Mouse (Mus musculus) embryonic facial prominence, embryonic 14.5 days (tissue): Measurements from ENCODE around the gene Thada. TPM values are rescaled to one million over a fixed set of nuclear protein-coding genes. Genes with fewer than 3 reads are reported as not detected.

Experiments used
- ATAC-seq: fragments of 200-750 bp; cut with Nextera tagmentation; 2 replicates; pipeline ENCODE4 v1.8.0; 2017; ENCODE audit warnings: low read depth, moderate number of reproducible peaks, moderate TSS enrichment
- DNase-seq: peaks from one replicate; pipeline ENCODE4 v3.0.0-alpha.2; 2015; ENCODE audit warnings: low spot score
- H3K27ac ChIP-seq: fragments of 300-500 bp; sonication (generic); replicated peaks from 2 replicates; pipeline ENCODE4 v1.5.1; 2014; ENCODE audit warnings: low read depth, mild to moderate bottlenecking, low read length, moderate library complexity
- H3K27me3 ChIP-seq: fragments of 300-500 bp; sonication (generic); replicated peaks from 2 replicates; pipeline ENCODE4 v1.6.1; 2014; ENCODE audit warnings: low read length; ENCODE audit not compliant: control insufficient read depth, insufficient read depth
- H3K36me3 ChIP-seq: fragments of 300-500 bp; sonication (generic); 2 replicates; pipeline ENCODE4 v1.6.1; 2014; ENCODE audit warnings: low read length, mixed read lengths; ENCODE audit not compliant: control insufficient read depth, insufficient read depth
- H3K4me1 ChIP-seq: fragments of 300-500 bp; sonication (generic); 2 replicates; pipeline ENCODE4 v1.6.1; 2014; ENCODE audit warnings: antibody characterized with exemption, low read length; ENCODE audit not compliant: control insufficient read depth, insufficient read depth
- H3K4me2 ChIP-seq: fragments of 300-500 bp; sonication (generic); 2 replicates; pipeline ENCODE4 v1.6.1; 2014; ENCODE audit warnings: low read depth, mild to moderate bottlenecking, low read length, moderate library complexity, mixed read lengths
- H3K4me3 ChIP-seq: fragments of 300-500 bp; sonication (generic); 2 replicates; pipeline ENCODE4 v1.5.1; 2014; ENCODE audit warnings: low read depth, mild to moderate bottlenecking, low read length
- H3K9ac ChIP-seq: fragments of 300-500 bp; sonication (generic); 2 replicates; pipeline ENCODE4 v1.6.1; 2014; ENCODE audit warnings: low read depth, mild to moderate bottlenecking, low read length, moderate library complexity, mixed read lengths
- H3K9me3 ChIP-seq: fragments of 300-500 bp; sonication (generic); 2 replicates; pipeline ENCODE4 v1.6.1; 2016; ENCODE audit warnings: low read length; ENCODE audit not compliant: control insufficient read depth
- WGBS: fragments of 180-500 bp; shearing (Covaris S2); extraction: QIAGEN DNeasy Blood & Tissue Kit; methylation state at CpG from one replicate; pipeline ENCODE4 v1.1.7; 2014; 5-methylcytosine and 5-hydroxymethylcytosine counted together
- polyA plus RNA-seq: library from polyadenylated mRNA; unstranded; fragments of >200 nt; fragmentation: Nextera tagmentation; extraction: Ambion mirVana; gene quantifications from 2 replicates; pipeline ENCODE4 v1.2.1, GENCODE M21; 2014

Gene Thada
- polyA plus RNA-seq, 1 experiment from 2014 or later, result 6.2 TPM

DNA sequence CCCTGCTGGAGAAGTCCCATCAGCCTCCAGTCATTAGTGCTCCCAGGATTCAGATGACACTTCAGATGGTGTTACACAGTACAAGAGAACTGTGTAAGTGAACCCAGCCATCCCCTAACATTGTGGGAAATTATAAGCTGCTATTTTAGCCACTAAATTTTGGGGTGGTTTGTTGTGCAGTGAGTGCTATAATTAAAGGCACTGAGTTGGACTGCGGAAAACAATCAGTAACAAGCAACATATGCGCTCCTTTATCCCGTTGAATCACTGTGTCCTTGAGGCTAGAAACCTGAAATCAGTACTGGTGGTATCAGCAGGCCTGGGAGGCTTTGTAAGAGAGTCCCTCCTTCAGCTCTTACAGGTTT is 113.2 kb downstream of the Thada start:
- 0 out of 2 replicates have a peak, but pooled peaks cover 17% of the 10 kb centered on the region for H3K36me3 ChIP-seq
- H3K9me3 ChIP-seq, result no peaks in the 10 kb centered on the region
- H3K4me2 ChIP-seq, result no peak overlapping the region
- WGBS, result 48% methylated on average over 3 of the region's 3 CpGs
- H3K27me3 ChIP-seq, result no peaks in the 10 kb centered on the region
- no peak overlapping the region for H3K4me3 ChIP-seq
- H3K4me1 ChIP-seq, result peaks cover 26% of the 10 kb centered on the region
- H3K27ac ChIP-seq, result no peak overlapping the region
- ATAC-seq (peak; percentile 51), DNase-seq (peak; percentile 56)
- H3K9ac ChIP-seq, result no peak overlapping the region

DNA sequence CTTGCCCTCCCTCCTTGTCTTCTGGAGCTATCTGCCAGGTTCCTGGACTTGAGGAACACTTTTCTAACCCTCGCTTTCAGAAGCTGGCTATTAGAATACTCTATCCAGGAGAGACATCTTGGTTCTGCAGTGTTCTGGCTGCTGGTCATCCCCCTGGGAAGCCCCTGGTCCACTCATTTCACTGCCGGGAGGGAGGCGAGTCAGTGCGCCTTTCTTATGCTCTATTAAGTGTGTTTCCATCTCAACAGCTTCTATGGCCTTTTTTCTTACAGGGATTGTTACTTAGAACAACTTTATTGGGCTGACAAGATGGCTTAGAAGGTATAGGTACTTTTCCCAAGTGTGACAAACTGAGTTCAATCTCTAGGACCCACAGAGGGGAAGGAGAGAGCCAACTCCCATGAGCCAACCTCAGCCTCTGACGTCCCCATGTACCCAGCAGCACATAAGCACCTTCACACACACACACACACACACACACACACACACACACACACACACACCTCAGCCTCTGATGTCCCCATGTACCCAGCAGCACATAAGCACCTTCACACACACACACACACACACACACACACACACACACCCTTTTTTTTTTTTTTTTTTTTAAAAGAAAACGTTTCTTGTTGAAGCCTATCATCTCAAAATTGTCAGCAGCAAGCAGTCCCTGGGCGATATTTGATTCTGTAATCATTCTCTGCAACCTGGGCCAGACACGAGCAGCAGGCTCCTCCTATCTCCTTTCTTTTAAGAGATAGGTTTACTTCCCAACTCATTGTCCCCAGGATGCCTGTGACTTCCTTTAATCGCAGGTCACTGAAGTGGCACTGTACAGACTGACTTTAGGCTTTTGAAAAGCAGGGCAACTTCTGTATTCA is 113.9 kb downstream of the Thada start:
- Histone ChIP-seq H3K4me2 (no peak overlapping the region), H3K27ac (no peak overlapping the region; the same call in 1 of the 2 replicates), H3K27me3 (no peaks in the 10 kb centered on the region), H3K4me1 (peaks cover 26% of the 10 kb centered on the region), H3K9ac (no peak overlapping the region), H3K9me3 (no peaks in the 10 kb centered on the region), H3K36me3 (0 out of 2 replicates have a peak, but pooled peaks cover 17% of the 10 kb centered on the region), H3K4me3 (no peak overlapping the region)
- WGBS, result 66% methylated on average over 8 of the region's 9 CpGs
- ATAC-seq (no peak), DNase-seq (no peak)

DNA sequence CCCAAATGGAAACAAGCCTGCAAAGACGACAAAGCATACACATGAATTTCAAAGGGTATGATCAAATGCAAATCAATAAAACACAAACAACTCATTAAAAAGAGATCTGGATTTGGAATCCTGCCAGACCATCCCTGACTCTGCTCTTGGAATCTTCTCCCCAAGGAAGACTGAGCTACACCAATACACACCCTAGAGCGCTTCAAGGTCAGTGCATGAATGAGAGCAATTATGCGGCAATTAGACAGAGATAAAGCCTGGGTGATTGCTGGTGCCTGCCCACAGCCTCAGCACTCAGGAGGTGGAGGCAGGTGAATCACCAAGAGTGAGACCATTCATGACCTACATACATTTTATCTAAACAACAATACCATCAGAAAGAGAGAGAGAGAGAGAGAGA is 114.7 kb downstream of the Thada start:
- no peak overlapping the region for H3K9ac ChIP-seq
- peaks cover 26% of the 10 kb centered on the region for H3K4me1 ChIP-seq
- peaks cover 22% of the 10 kb centered on the region; the same call in 1 of the 2 replicates for H3K36me3 ChIP-seq
- 50% methylated on average over 3 of the region's 3 CpGs for WGBS
- DNase-seq (no peak), ATAC-seq (0 out of 2 replicates have a peak, but pooled peaks have one; percentile 39)
- no peaks in the 10 kb centered on the region for H3K27me3 ChIP-seq
- H3K4me3 ChIP-seq, result no peak overlapping the region
- H3K9me3 ChIP-seq, result no peaks in the 10 kb centered on the region
- no peak overlapping the region for H3K27ac ChIP-seq
- H3K4me2 ChIP-seq, result no peak overlapping the region

DNA sequence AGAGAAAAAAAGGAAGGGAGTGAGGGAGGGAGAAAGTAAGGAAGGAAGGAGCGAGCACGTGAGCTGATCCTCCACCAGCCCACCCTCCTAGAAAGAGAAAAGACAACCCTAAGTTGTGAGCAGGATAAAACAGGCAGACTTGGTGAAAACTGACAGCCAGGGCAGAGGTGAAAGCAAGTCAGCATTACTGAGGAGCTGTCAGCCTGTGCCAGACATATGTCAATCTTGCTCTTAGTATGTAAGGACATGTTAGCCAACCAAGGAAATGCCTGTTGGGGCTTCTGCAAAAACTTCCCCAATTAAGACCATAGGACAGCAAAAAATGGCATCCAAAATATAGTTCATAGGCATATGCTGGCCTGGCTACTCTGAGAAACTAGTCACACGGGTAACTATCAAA is 117.1 kb downstream of the Thada start:
- 78% methylated on average over 3 of the region's 3 CpGs for WGBS
- H3K4me1 ChIP-seq, result peaks cover 24% of the 10 kb centered on the region

DNA sequence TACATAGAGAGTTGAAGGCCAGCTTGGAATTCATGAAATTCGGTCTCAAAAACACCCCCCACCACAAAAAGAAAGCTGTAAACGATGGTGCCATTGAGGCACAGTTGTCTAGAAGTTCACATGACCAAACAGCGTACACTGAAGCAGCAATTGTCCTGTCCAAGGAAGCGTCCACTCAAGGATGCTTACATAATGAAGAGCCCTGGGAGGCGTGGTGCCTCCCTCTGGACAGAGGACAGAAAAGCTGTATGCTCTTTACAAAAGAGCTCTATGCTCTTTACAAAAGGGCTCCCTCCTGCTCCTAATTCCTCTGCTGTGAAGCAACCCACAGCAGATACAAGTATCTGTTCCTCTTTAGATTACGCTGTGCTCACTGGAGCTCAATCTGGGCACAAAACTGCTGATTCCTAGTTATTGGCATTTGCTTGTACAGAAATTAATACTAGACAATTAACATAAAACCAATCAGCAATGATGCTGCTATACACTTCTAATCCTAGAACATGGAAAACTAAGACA is 123.6 kb downstream of the Thada start:
- Histone ChIP-seq H3K4me1 (no peaks in the 10 kb centered on the region), H3K4me2 (no peak overlapping the region), H3K9ac (no peak overlapping the region), H3K9me3 (no peaks in the 10 kb centered on the region), H3K36me3 (peaks cover 17% of the 10 kb centered on the region; the same call in 1 of the 2 replicates), H3K27me3 (no peaks in the 10 kb centered on the region), H3K4me3 (no peak overlapping the region), H3K27ac (no peak overlapping the region)
- WGBS, result 76% methylated on average over 6 of the region's 6 CpGs
- DNase-seq (no peak), ATAC-seq (no peak)

More for the DNA sequence above, 117.1 kb downstream of the Thada start:
- Histone ChIP-seq H3K4me2 (no peak overlapping the region), H3K27me3 (no peaks in the 10 kb centered on the region), H3K27ac (no peak overlapping the region), H3K36me3 (peaks cover 21% of the 10 kb centered on the region; the same call in 1 of the 2 replicates), H3K4me3 (no peak overlapping the region), H3K9ac (no peak overlapping the region), H3K9me3 (no peaks in the 10 kb centered on the region)
- ATAC-seq (no peak), DNase-seq (no peak)

DNA sequence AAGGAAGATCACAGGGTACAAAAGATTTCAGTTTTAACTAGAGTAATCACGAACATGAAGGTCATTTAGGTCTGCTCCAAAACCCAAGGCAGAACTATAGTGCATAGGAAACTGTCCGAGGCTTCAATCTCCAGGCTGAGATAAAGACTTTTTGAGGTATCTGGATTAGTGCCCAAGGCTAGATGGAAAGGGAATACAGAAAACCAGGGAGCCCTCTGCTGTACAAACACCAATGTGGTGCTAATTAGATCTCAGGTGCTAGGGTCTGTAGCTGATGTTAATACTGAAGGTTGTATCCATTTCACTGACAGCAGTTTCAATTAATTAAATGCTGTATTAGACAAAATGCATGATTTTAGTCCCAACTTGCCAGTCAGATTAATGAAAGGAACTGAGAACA is 124.3 kb downstream of the Thada start:
- ATAC-seq (no peak), DNase-seq (no peak)

DNA sequence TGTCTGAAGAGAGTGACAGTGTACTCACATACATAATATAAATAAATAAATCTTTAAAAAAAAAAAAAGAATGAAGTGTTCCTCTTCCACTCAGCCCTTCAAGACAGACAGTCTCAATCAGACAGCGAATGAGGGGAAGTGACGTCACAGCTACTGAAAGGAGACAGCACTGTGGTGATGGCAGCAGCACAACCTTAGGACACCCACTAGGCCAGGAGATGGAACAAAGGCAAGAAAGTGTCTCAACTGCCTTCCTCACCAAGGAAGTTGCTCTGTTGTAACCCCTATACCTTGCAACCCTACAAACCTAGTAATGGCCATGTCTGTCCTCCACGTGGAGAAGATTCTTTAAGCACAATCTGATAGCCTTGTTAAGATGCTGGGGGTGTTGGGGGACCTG is 125.4 kb downstream of the Thada start:
- ATAC-seq (no peak), DNase-seq (no peak)
- H3K27ac ChIP-seq, result no peak overlapping the region
- no peak overlapping the region for H3K9ac ChIP-seq
- no peaks in the 10 kb centered on the region for H3K4me1 ChIP-seq
- no peak overlapping the region for H3K4me3 ChIP-seq
- H3K36me3 ChIP-seq, result peaks cover 14% of the 10 kb centered on the region; the same call in 1 of the 2 replicates
- no peaks in the 10 kb centered on the region for H3K9me3 ChIP-seq
- no peaks in the 10 kb centered on the region for H3K27me3 ChIP-seq
- WGBS, result 93% methylated on average over 3 of the region's 3 CpGs
- H3K4me2 ChIP-seq, result no peak overlapping the region

More for the DNA sequence above, 124.3 kb downstream of the Thada start:
- H3K27ac ChIP-seq, result no peak overlapping the region
- H3K9ac ChIP-seq, result no peak overlapping the region
- no peaks in the 10 kb centered on the region for H3K9me3 ChIP-seq
- H3K4me1 ChIP-seq, result no peaks in the 10 kb centered on the region
- no peak overlapping the region for H3K4me2 ChIP-seq
- 69% methylated on average over 2 of the region's 2 CpGs for WGBS
- no peak overlapping the region for H3K4me3 ChIP-seq
- no peaks in the 10 kb centered on the region for H3K27me3 ChIP-seq
- H3K36me3 ChIP-seq, result peaks cover 16% of the 10 kb centered on the region; the same call in 1 of the 2 replicates

DNA sequence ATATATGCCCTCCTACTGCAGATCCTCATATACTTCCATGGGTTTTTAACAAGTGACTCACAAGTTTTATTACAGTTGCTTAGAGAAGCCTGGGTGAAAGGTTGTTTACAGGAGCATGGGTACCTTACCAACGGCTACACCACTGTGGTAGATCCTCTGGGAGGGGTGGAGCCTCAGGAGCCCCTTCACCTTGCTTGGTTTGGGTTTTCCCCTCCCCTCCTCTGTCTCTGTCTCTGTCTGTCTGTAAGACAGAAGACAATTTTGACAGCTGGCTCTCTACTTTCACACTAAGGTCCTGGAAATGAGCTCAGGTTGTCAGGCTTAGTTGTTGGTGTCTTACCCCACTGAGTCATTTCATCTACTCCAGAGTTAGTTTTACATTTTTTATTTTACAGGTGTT is 130.0 kb downstream of the Thada start:
- H3K36me3 ChIP-seq, result 0 out of 2 replicates have a peak, but pooled peaks cover 17% of the 10 kb centered on the region
- ATAC-seq, result no peak
- 56% methylated on average over 1 of the region's 1 CpGs for WGBS

More for the DNA sequence above, 130.0 kb downstream of the Thada start:
- no peak overlapping the region for H3K4me3 ChIP-seq
- H3K27ac ChIP-seq, result no peak overlapping the region
- H3K27me3 ChIP-seq, result no peaks in the 10 kb centered on the region
- H3K4me1 ChIP-seq, result no peaks in the 10 kb centered on the region
- H3K4me2 ChIP-seq, result no peak overlapping the region
- no peaks in the 10 kb centered on the region for H3K9me3 ChIP-seq
- H3K9ac ChIP-seq, result no peak overlapping the region
- DNase-seq, result no peak
